Comparison of ENCODE assay signal across 8 mouse cellular contexts in genomic region chr12:73794151-73794883, GRCm38 (mm10).
A peak's percentile ranks its signal among the peaks of the same experiment; 100 is the strongest.
DNase-seq lines count a peak whose midpoint lies in the region; ATAC-seq and TF ChIP-seq lines count a peak whose summit lies in the region.

No protein-coding gene starts in this region.

- no peaks in the 10 kb centered on the region for H3K36me3 ChIP-seq in hindbrain, embryonic 14.5 days (replicated peaks; ENCODE audit: control insufficient read depth, insufficient read depth)
- no peaks in the 10 kb centered on the region for H3K36me3 ChIP-seq in lung, embryonic 16.5 days (ENCODE audit: control insufficient read depth, insufficient read depth, low read length)

- H3K4me1 ChIP-seq in hindbrain, embryonic 14.5 days (replicated peaks; ENCODE audit: control insufficient read depth, insufficient read depth, low read length) = peaks cover 11% of the 10 kb centered on the region
- H3K4me1 ChIP-seq in lung, embryonic 16.5 days (replicated peaks; ENCODE audit: control insufficient read depth, insufficient read depth, low read length) = peaks cover 24% of the 10 kb centered on the region

- H3K4me2 ChIP-seq in hindbrain, embryonic 14.5 days (replicated peaks) = peak overlapping the region; percentile 31
- H3K4me2 ChIP-seq in lung, embryonic 16.5 days (ENCODE audit: low read depth, low read length) = peak overlapping the region; percentile 31

- H3K27me3 ChIP-seq in Patski = no peaks in the 10 kb centered on the region
- H3K27me3 ChIP-seq in hindbrain, embryonic 14.5 days (ENCODE audit: control insufficient read depth, insufficient read depth, low read length) = no peaks in the 10 kb centered on the region
- no peaks in the 10 kb centered on the region for H3K27me3 ChIP-seq in lung, embryonic 16.5 days (ENCODE audit: control insufficient read depth, insufficient read depth, low read depth, low read length)

- in situ Hi-C loops in Patski (cut with MboI; ENCODE audit: low pct_unique_long_range_greater_than_20kb) = no loop called here

- no peak for TF ChIP-seq CTCF in Patski (IDR thresholded peaks at IDR 0.05)

- no peak overlapping the region for H3K4me3 ChIP-seq in hindbrain, embryonic 14.5 days (replicated peaks; ENCODE audit: low read length)
- 0 out of 2 replicates have a peak overlapping the region, but pooled peaks have one; percentile 3 for H3K4me3 ChIP-seq in lung, embryonic 16.5 days (ENCODE audit: low read length)

- WGBS in hindbrain, embryonic 14.5 days = 21% methylated on average over 17 of the region's 17 CpGs
- WGBS in lung, embryonic 16.5 days = 21% methylated on average over 17 of the region's 17 CpGs

- peak; percentile 88 for DNase-seq in Patski (ENCODE audit: low read depth, low spot score)
- DNase-seq in cerebellum, adult 9-11 months = peak; percentile 71
- DNase-seq in gastrocnemius, adult 8-10 months (ENCODE audit: low spot score in 2 of 2) = peak; percentile 67 to 77
- DNase-seq in hindbrain, embryonic 14.5 days (ENCODE audit: low spot score) = peak; percentile 44
- DNase-seq in layer of hippocampus, postnatal 10 days (ENCODE audit: low spot score in 2 of 2) = peak; percentile 57
- peak; percentile 71 to 74 for DNase-seq in right cerebral cortex, postnatal 10 days (ENCODE audit: low spot score in 2 of 2)
- peak; percentile 48 to 85 for DNase-seq in urinary bladder, postnatal 36 days (ENCODE audit: low spot score in 2 of 2)

- no peaks in the 10 kb centered on the region for H3K9me3 ChIP-seq in hindbrain, embryonic 14.5 days (ENCODE audit: control insufficient read depth, low read length)
- no peaks in the 10 kb centered on the region for H3K9me3 ChIP-seq in lung, embryonic 16.5 days (ENCODE audit: control insufficient read depth, low read length)

- ATAC-seq in Patski = peak; percentile 31
- ATAC-seq in hindbrain, embryonic 14.5 days (ENCODE audit: low FRiP score) = peak; percentile 74; the same call in 1 of the 2 replicates
- ATAC-seq in lung, embryonic 16.5 days (ENCODE audit: low read depth) = peak; percentile 88

- CTCF ChIA-PET in Patski (lab: Charles Lee) = interaction anchor here (0.9 to 1.9 kb wide), 6 partner anchors 11 to 108 kb away, joined by 3 to 12 read pairs (median 3); no protein-coding TSS in a partner anchor

- 0 out of 2 replicates have a peak overlapping the region, but pooled peaks have one; percentile 18 for H3K9ac ChIP-seq in hindbrain, embryonic 14.5 days
- H3K9ac ChIP-seq in lung, embryonic 16.5 days (ENCODE audit: low read length) = 0 out of 2 replicates have a peak overlapping the region, but pooled peaks have one; percentile 2

- 0 out of 2 replicates have a peak overlapping the region, but pooled peaks have one; percentile 10 for H3K27ac ChIP-seq in hindbrain, embryonic 14.5 days
- peak overlapping the region; percentile 71 for H3K27ac ChIP-seq in lung, embryonic 16.5 days (ENCODE audit: low read length)

- POLR2A ChIA-PET in Patski (lab: Charles Lee) = interaction anchor here (1.7 kb wide), 1 partner anchor 16 kb away, joined by 5 read pairs; no protein-coding TSS in a partner anchor

Comparison
In these comparisons a context has a peak if more than half of its experiments do, and no peak if none do; other contexts are left out.
1. ATAC-seq: peak in every context shown above with its lines; median percentile 88 in lung, embryonic 16.5 days; 74 in hindbrain, embryonic 14.5 days; 31 in Patski.